Mouse (Mus musculus) adrenal gland, postnatal 4 days (tissue): ENCODE data around the gene Fam181a. TPM values are rescaled to one million over a fixed set of nuclear protein-coding genes. Genes with fewer than 3 reads are reported as not detected.

Experiments
- DNase-seq, 2 experiments: peaks; one replicate each; pipeline ENCODE4 v3.0.0; 2021 to 2022; ENCODE audit warnings: low spot score in 2 of 2, mixed read lengths in 2 of 2
- total RNA-seq, 2 experiments: library from RNA; stranded (reverse); gene quantifications; 2 replicates each; pipeline ENCODE4 v1.2.3; 2021

Gene Fam181a
- total RNA-seq, 2 experiments from 2014 or later: not detected

DNA sequence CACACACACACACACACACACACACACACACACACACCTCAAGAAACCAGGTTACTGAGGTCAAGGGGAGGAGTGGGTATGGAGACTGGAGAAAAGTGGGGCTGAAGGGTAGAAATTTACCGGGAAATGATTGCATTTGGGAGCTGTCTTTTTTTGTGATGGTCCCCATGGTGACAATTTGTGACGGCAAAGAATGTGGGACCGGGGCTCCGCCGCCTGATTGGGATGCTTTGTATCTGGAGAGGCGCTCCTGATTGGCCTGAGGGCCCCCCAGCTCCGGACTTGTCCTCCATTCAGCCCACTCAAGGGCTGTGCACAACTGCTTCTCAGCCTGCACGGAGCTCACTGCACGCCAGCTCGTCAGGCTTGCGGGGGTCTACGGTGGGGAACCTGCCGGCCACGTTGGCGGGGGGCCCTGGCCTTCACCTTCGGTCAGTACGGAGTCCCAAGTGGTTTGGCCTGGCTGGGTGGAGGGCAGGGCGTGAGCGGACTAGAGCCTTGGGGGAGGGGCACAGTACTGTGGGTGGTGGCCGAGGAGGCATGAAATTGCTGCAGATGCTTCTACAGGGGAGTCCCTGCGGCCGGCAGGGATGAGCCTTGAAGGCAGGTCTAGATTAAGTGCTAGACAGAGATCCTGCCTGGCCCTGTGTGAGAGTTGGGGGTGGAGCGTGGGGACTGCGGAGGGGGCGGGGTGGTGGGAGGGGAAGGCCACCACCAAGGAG is 4.0 kb downstream of the Fam181a start:
- no peak for DNase-seq

DNA sequence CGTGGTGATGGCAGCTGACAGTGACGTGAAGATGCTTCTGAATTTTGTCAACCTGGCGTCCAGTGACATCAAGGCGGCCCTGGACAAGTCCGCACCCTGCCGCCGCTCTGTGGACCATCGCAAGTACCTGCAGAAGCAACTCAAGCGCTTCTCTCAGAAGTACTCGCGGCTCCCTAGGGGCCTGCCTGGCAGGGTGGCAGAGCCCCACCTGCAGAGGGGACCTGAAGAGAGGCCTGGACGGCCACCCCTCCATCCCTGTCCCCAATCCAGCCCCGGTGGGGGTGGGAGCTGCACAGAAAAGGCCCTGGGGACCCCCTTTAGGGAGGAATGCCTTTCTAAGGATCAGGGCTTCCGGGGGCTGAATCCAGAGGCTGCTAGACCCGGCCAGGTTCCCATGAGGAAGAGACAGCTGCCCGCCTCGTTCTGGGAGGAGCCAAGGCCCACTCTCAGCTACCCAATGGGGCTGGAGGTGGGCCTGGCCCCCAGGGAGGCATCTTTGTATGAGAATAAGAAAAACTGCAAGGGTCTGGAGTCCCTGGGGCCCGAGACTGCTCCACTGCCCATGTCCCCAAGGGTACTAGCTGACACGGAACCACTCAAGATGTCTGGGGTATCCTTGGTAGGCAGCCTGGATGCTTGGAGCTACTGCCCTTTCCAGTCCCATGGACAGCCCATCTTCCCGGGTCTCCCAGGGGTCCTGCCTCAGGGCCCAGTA is 5.2 kb downstream of the Fam181a start:
- no peak for DNase-seq

- DNase-seq: no peak
Observed at GRCm38 (mm10) chr12:103322801-103323200, 12.0 kb downstream of the Fam181a start.

DNA sequence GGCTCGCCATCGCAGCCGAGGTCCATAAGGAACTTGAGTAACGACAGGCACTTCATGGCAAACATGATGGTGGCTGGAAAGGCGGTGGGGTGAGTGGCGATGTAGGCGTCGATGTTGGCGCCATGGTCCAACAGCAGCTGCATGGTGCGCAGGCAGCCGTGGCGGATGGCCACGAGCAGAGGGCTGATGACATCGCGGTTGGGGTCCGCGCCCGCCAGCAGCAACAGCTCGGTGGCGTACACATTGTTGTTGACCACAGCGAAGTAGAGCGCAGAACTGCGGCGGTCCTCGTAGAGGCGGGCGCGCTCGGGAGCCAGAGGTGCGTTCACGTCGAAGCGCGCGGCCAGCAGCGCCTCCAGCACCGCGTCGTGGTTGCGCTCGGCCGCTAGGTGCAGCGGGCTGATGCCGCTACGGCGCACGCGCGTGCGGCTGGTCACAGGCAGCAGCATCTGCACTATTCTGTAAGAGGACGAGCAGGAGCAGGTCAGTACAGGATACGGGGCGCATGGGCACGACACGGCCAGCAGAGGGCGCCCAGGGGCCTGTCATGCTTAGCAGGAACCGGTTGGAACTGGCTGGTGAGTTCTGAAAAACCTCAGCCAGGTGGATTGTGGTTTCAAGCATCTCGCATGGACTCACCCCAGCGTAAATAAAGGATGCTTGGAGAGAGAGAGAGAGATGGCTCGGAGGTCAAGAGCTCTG is 14.5 kb downstream of the Fam181a start:
- peak; percentile 75 to 79 for DNase-seq

DNA sequence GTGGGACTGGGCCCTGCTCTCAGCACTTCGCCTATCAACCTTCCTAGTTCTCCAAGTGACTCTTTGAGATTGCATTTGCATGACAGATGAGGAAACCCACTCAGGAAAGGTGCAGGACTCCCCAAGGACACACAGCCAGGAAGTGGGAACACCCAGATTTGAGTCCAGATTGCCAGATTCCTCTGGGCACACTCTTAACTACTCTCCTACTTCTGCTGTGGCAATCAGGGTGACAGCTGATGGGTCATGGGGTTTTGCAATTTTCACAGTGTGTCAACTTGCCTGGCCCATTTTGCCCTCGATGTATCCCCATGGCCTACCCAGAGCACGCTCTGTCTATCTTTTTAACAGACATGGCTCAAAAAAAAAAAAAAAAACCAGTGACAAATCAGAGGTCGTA is 15.8 kb downstream of the Fam181a start:
- no peak for DNase-seq

DNA sequence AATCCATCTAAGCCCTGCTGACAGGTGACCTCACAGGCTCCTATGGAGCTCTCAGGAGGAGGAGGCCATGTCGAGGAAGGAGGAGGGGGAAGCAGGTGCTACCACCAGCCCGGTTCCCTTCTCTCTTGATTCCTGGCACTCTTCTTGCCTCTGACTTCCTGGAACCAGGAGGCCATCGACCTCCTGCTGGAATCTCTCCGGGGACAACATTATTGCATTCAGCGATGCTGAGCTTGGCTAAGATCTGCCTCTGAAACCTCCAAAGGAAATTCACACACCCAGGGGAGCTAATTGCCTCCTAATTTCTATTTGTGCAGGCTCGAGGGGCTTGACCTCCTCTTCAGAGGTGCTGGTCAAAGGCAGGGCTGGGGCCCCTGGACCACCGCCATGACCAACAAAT is 16.3 kb downstream of the Fam181a start:
- no peak for DNase-seq

- no peak for DNase-seq
Observed at GRCm38 (mm10) chr12:103328448-103329191, 17.8 kb downstream of the Fam181a start.

DNA sequence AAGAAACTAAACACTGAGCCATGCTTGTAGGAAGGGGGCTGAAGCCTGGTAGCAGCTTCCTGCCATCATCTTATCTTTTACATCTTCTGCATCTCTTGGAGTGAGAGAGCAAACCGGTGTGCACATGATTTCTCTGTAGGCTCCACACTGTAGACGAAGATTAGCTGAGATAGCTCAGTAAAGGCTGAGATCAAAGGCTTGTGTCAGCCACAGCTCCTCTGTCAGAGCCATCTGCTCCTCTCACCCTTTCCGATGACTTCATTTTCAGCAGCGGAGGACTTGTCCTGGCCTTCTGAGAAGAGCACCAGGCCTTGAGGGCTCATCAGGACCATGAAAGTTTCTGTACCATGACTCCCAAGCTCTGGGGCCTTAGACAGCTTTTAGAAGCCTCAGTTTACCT is 20.7 kb downstream of the Fam181a start:
- no peak for DNase-seq

GRCm38 (mm10) chr12:103332879-103333278 is 22.1 kb downstream of the Fam181a start:
- no peak for DNase-seq

DNA sequence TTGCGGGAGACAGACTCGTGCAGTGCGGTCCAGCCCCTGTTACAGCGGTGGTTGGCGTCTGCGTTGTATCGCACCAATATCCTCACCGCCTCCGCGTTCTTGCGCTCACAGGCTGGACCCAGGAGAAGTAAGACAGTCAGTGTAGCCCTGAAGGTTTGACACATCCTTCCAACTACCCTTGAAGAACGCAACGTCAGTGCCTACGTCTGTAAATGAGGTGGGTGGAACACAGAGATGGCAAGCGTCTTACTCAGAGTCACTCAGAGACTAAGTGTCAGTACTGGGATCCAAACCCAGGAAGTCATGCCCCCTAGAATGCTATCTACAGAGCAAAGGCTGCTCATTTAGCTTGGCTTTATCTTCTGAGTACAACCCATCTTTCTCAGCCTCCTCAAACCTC is 22.7 kb downstream of the Fam181a start:
- no peak for DNase-seq

DNA sequence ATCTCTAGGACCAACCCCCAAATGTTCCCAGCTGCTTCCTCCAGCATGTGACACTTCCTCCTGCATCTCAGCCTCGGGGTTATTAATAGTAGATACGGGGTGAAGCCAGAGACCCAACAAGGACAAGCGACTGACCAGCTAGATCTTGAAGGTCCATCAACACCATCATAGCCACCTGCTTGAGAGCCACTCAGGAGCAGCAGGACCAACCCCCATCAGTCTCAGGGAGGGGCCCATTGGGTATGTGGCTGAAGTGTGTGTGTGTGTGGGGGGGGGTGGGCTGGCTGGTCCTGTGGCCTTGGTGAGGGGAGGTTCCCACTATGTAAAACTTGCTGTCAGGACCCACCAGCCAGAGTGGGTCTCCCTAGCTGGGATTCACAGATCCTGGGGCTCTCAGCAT is 26.0 kb downstream of the Fam181a start:
- DNase-seq: no peak

- no peak for DNase-seq
Observed at GRCm38 (mm10) chr12:103338162-103338798, 27.5 kb downstream of the Fam181a start.

DNA sequence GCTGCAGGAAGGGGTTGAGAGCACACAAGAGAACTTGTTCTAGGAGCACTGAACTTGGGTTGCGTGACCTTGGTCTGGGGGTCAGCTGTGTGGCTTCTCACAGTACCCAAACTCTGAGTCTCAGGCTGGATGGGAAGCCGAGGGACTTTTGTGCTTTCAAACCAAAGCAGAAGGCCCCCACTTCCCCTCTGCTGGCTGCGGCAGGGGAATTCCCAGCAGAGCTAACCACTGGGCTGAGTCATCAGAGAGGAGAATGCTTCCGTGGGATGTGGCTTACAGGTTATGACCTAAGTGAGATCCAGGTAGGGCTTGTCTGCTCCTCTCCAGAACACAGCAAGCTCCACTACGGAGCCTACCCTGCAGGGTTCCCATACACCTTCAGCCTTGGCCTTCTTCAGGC is 30.4 kb downstream of the Fam181a start:
- no peak for DNase-seq

DNA sequence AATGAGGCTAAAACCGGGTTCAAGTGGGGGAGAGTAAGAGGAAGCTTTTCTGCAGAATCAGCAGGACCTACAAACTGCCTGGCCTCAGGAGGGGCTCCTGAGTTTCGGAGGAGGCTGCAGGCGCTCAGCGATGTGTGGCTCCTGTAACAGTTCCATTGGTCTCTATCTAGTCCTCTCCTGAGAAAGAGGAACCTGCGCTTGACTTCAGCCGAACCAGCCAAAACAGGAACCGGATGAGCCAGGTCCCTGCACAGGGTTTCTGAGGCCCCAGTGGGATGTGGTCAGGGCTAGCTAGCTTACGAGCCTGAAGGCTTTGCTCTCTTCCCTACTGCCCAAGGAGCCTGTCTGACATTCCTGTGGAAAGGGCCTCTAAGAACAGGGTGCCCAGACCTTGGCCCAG is 32.7 kb downstream of the Fam181a start:
- DNase-seq: no peak

DNA sequence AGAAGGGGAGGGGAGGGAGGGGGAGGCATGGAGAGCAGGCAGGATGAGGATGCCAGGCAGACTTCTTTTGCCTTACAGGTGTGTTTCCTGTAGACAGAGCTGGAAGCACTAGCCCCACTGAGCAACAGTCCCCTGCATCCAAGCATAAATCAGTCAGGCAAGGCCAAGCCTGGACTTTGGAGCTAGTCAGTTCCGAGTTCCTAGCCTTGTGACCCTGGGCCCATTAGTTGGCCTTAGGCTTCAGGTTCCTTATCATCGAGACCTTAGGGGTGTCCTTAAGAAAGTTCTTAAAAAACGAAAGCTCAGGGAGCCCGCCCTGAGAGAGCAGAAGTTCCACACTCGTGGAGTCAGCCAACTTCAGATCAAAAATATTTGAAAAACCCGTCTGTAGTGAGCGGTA is 34.2 kb downstream of the Fam181a start:
- no peak for DNase-seq

DNA sequence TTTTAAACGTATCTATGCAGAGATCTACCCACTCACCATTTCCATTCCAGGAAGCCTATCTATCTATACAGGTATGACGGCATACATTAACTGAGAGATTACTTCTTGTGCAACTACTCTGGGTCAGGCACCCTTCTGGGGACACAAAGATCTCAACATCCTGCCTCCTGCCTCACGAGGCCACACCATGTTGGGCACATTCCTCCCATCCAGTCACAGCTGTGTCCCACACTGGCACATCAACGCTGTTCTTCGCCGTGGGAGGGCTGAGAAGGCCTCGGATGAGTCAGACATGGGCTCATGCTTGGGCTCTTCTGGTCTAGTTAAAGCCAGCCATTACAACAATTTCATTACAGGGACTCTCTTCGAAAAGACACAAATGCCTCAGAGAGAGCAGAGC is 36.2 kb downstream of the Fam181a start:
- DNase-seq: no peak

DNA sequence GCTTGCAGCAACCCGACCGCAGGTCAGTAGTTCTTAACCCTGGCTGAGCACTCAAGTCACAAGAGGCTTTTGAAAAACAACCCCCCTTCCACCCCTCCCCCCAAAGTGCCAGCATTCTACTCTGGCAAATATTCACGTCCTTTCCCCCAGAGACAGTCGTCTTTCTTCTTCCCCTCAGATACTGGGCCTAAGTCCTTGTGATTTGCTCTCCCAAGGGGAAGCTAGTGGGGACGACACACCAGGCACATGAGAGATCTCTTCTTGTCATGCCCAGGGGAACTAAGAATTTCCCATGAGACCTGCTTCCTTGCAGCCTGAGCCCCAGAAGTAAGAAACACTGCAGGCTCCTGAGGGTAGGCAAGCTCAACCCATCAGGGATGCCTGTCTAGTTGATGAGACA is 36.6 kb downstream of the Fam181a start:
- DNase-seq: no peak

GRCm38 (mm10) chr12:103348506-103348905 is 37.7 kb downstream of the Fam181a start:
- peak in 1 of 2 experiments; percentile 69 for DNase-seq

DNA sequence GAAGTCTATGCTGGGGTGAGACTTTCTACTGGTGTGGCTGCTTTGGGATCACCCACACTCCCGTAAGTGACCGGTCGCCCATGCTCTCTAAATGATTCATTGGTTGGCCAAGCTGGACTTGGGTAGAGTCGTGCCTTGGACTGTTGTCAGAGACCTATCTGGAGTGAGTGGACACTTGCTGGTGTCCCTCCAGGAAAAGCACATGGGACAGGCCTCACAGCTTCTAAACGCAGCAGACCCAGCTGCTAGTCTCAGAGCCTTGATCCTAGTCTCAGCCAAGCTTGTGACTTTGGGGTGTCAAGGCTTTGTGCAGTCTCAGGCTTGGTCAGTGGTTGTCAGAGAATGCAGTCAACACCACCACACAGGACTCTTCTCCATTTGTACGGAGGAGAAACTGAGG is 42.0 kb downstream of the Fam181a start:
- DNase-seq: no peak

GRCm38 (mm10) chr12:103353538-103353937 is 42.8 kb downstream of the Fam181a start:
- DNase-seq: peak; percentile 19 to 49
